Mouse (Mus musculus): ENCODE measurements around the gene Arhgap20. TPM values are rescaled to one million over a fixed set of nuclear protein-coding genes. Genes with fewer than 3 reads are reported as not detected.
A peak's percentile ranks its signal among the peaks of the same experiment; 100 is the strongest.

The Arhgap20 gene
- total and polyA plus RNA-seq, 2 experiments = 0.01 to 0.09 TPM

- Histone ChIP-seq H3K36me3 (ENCODE audit: control insufficient read depth, insufficient read depth, low read length) (no peaks in the 10 kb centered on the region), H3K79me2 (ENCODE audit: control insufficient read depth, insufficient read depth, low read length) (no peaks in the 10 kb centered on the region), H3K4me1 (ENCODE audit: control insufficient read depth, insufficient read depth, low read length) (no peaks in the 10 kb centered on the region), H3K9ac (ENCODE audit: low read depth, low read length) (no peak overlapping the region), H3K27ac (replicated peaks; ENCODE audit: insufficient read depth, low read depth, low read length) (no peak overlapping the region), H3K4me3 (ENCODE audit: insufficient read depth, low read depth, low read length) (no peak overlapping the region), H3K27me3 (ENCODE audit: control insufficient read depth, insufficient read depth, low read length) (no peaks in the 10 kb centered on the region)
- no peak for DNase-seq (ENCODE audit: extremely low read depth, low read depth, low spot score)
- 77% methylated on average over 7 of the region's 7 CpGs for WGBS
- no peak for TF ChIP-seq CTCF (IDR thresholded peaks at IDR 0.05; ENCODE audit: low read depth, low read length)
- TF ChIP-seq POLR2A (IDR thresholded peaks at IDR 0.05; ENCODE audit: extremely low read depth, insufficient read depth, low read length) = no peak
These were observed 72.6 kb downstream of the Arhgap20 start for GRCm38 (mm10) chr9:51837716-51838115.

GRCm38 (mm10) chr9:51843216-51843615 lies 78.1 kb downstream of the Arhgap20 start:
- peak; percentile 8 for DNase-seq (ENCODE audit: extremely low read depth, low read depth, low spot score)
- Histone ChIP-seq H3K4me3 (ENCODE audit: insufficient read depth, low read depth, low read length) (no peak overlapping the region), H3K27ac (replicated peaks; ENCODE audit: insufficient read depth, low read depth, low read length) (no peak overlapping the region), H3K9ac (ENCODE audit: low read depth, low read length) (no peak overlapping the region), H3K36me3 (ENCODE audit: control insufficient read depth, insufficient read depth, low read length) (no peaks in the 10 kb centered on the region), H3K79me2 (ENCODE audit: control insufficient read depth, insufficient read depth, low read length) (no peaks in the 10 kb centered on the region), H3K4me1 (ENCODE audit: control insufficient read depth, insufficient read depth, low read length) (no peaks in the 10 kb centered on the region), H3K27me3 (ENCODE audit: control insufficient read depth, insufficient read depth, low read length) (peaks cover 2% of the 10 kb centered on the region; the same call in 1 of the 2 replicates)
- 37% methylated on average over 4 of the region's 4 CpGs for WGBS
- TF ChIP-seq POLR2A (IDR thresholded peaks at IDR 0.05; ENCODE audit: extremely low read depth, insufficient read depth, low read length) = no peak
- TF ChIP-seq CTCF (IDR thresholded peaks at IDR 0.05; ENCODE audit: low read depth, low read length) = no peak

- 92% methylated on average over 10 of the region's 10 CpGs for WGBS
- Histone ChIP-seq H3K9ac (ENCODE audit: low read depth, low read length) (no peak overlapping the region), H3K27me3 (ENCODE audit: control insufficient read depth, insufficient read depth, low read length) (peaks cover 2% of the 10 kb centered on the region; the same call in 1 of the 2 replicates), H3K79me2 (ENCODE audit: control insufficient read depth, insufficient read depth, low read length) (no peaks in the 10 kb centered on the region), H3K27ac (replicated peaks; ENCODE audit: insufficient read depth, low read depth, low read length) (no peak overlapping the region), H3K4me3 (ENCODE audit: insufficient read depth, low read depth, low read length) (no peak overlapping the region), H3K36me3 (ENCODE audit: control insufficient read depth, insufficient read depth, low read length) (no peaks in the 10 kb centered on the region), H3K4me1 (ENCODE audit: control insufficient read depth, insufficient read depth, low read length) (no peaks in the 10 kb centered on the region)
- no peak for DNase-seq (ENCODE audit: extremely low read depth, low read depth, low spot score)
- no peak for TF ChIP-seq CTCF (IDR thresholded peaks at IDR 0.05; ENCODE audit: low read depth, low read length)
- no peak for TF ChIP-seq POLR2A (IDR thresholded peaks at IDR 0.05; ENCODE audit: extremely low read depth, insufficient read depth, low read length)
These were observed 80.7 kb downstream of the Arhgap20 start for GRCm38 (mm10) chr9:51845796-51846195.

- no peaks in the 10 kb centered on the region for H3K27me3 ChIP-seq (ENCODE audit: control insufficient read depth, insufficient read depth, low read length)
- TF ChIP-seq POLR2A (IDR thresholded peaks at IDR 0.05; ENCODE audit: extremely low read depth, insufficient read depth, low read length) = no peak
- no peak for TF ChIP-seq CTCF (IDR thresholded peaks at IDR 0.05; ENCODE audit: low read depth, low read length)
- H3K79me2 ChIP-seq (ENCODE audit: control insufficient read depth, insufficient read depth, low read length) = no peaks in the 10 kb centered on the region
- no peak overlapping the region for H3K9ac ChIP-seq (ENCODE audit: low read depth, low read length)
- H3K36me3 ChIP-seq (ENCODE audit: control insufficient read depth, insufficient read depth, low read length) = no peaks in the 10 kb centered on the region
- no peak overlapping the region for H3K27ac ChIP-seq (replicated peaks; ENCODE audit: insufficient read depth, low read depth, low read length)
- H3K4me3 ChIP-seq (ENCODE audit: insufficient read depth, low read depth, low read length) = no peak overlapping the region
- no peaks in the 10 kb centered on the region for H3K4me1 ChIP-seq (ENCODE audit: control insufficient read depth, insufficient read depth, low read length)
- DNase-seq (ENCODE audit: extremely low read depth, low read depth, low spot score) = no peak
- WGBS = 90% methylated on average over 5 of the region's 5 CpGs
These were observed 88.6 kb downstream of the Arhgap20 start for GRCm38 (mm10) chr9:51853772-51854171.

GRCm38 (mm10) chr9:51864273-51864672 lies 99.1 kb downstream of the Arhgap20 start:
- no peak overlapping the region for H3K4me3 ChIP-seq (ENCODE audit: insufficient read depth, low read depth, low read length)
- no peaks in the 10 kb centered on the region for H3K36me3 ChIP-seq (ENCODE audit: control insufficient read depth, insufficient read depth, low read length)
- no peaks in the 10 kb centered on the region for H3K27me3 ChIP-seq (ENCODE audit: control insufficient read depth, insufficient read depth, low read length)
- no peak for TF ChIP-seq POLR2A (IDR thresholded peaks at IDR 0.05; ENCODE audit: extremely low read depth, insufficient read depth, low read length)
- TF ChIP-seq CTCF (IDR thresholded peaks at IDR 0.05; ENCODE audit: low read depth, low read length) = no peak
- WGBS = 86% methylated on average over 3 of the region's 3 CpGs
- H3K4me1 ChIP-seq (ENCODE audit: control insufficient read depth, insufficient read depth, low read length) = no peaks in the 10 kb centered on the region; the same call in 1 of the 2 replicates
- no peak for DNase-seq (ENCODE audit: extremely low read depth, low read depth, low spot score)
- H3K27ac ChIP-seq (replicated peaks; ENCODE audit: insufficient read depth, low read depth, low read length) = no peak overlapping the region
- H3K79me2 ChIP-seq (ENCODE audit: control insufficient read depth, insufficient read depth, low read length) = no peaks in the 10 kb centered on the region
- no peak overlapping the region for H3K9ac ChIP-seq (ENCODE audit: low read depth, low read length)

GRCm38 (mm10) chr9:51866634-51867033 lies 101.5 kb downstream of the Arhgap20 start:
- H3K27ac ChIP-seq (replicated peaks; ENCODE audit: insufficient read depth, low read depth, low read length) = no peak overlapping the region
- no peaks in the 10 kb centered on the region for H3K27me3 ChIP-seq (ENCODE audit: control insufficient read depth, insufficient read depth, low read length)
- WGBS = 58% methylated on average over 4 of the region's 4 CpGs
- no peak for DNase-seq (ENCODE audit: extremely low read depth, low read depth, low spot score)
- no peaks in the 10 kb centered on the region; the same call in 1 of the 2 replicates for H3K4me1 ChIP-seq (ENCODE audit: control insufficient read depth, insufficient read depth, low read length)
- H3K79me2 ChIP-seq (ENCODE audit: control insufficient read depth, insufficient read depth, low read length) = no peaks in the 10 kb centered on the region
- TF ChIP-seq POLR2A (IDR thresholded peaks at IDR 0.05; ENCODE audit: extremely low read depth, insufficient read depth, low read length) (no peak), CTCF (IDR thresholded peaks at IDR 0.05; ENCODE audit: low read depth, low read length) (no peak)
- no peaks in the 10 kb centered on the region for H3K36me3 ChIP-seq (ENCODE audit: control insufficient read depth, insufficient read depth, low read length)
- H3K4me3 ChIP-seq (ENCODE audit: insufficient read depth, low read depth, low read length) = no peak overlapping the region
- no peak overlapping the region for H3K9ac ChIP-seq (ENCODE audit: low read depth, low read length)

Data from liver, adult 2 months (tissue).